Mouse (Mus musculus) thymus, postnatal 14 days (tissue): Measurements from ENCODE around the gene Vps13d.

ENCODE experiments used
- DNase-seq: peaks from one replicate; pipeline ENCODE4 v3.0.0; 2021

Vps13d gene

GRCm38 (mm10) chr4:145073728-145074127 lies 121.1 kb downstream of the Vps13d start:
- no peak for DNase-seq

GRCm38 (mm10) chr4:145071942-145072341 lies 122.9 kb downstream of the Vps13d start:
- no peak for DNase-seq

GRCm38 (mm10) chr4:145067019-145067680 lies 127.7 kb downstream of the Vps13d start:
- no peak for DNase-seq

- DNase-seq = no peak
These were observed 128.3 kb downstream of the Vps13d start for GRCm38 (mm10) chr4:145066336-145067018.

GRCm38 (mm10) chr4:145058749-145059442 lies 135.9 kb downstream of the Vps13d start:
- no peak for DNase-seq

- DNase-seq = no peak
These were observed 138.5 kb downstream of the Vps13d start for GRCm38 (mm10) chr4:145056346-145056745.

GRCm38 (mm10) chr4:145055792-145056191 lies 139.0 kb downstream of the Vps13d start:
- DNase-seq = no peak

GRCm38 (mm10) chr4:145054369-145054768 lies 140.4 kb downstream of the Vps13d start:
- DNase-seq = no peak

- no peak for DNase-seq
These were observed 142.1 kb downstream of the Vps13d start for GRCm38 (mm10) chr4:145052697-145053096.

GRCm38 (mm10) chr4:145052282-145052681 lies 142.5 kb downstream of the Vps13d start:
- no peak for DNase-seq

- no peak for DNase-seq
These were observed 143.4 kb downstream of the Vps13d start for GRCm38 (mm10) chr4:145051209-145051969.

GRCm38 (mm10) chr4:145050518-145051208 lies 144.1 kb downstream of the Vps13d start:
- DNase-seq = peak; percentile 69

- DNase-seq = no peak
These were observed 146.8 kb downstream of the Vps13d start for GRCm38 (mm10) chr4:145047964-145048363.

GRCm38 (mm10) chr4:145046032-145046401 lies 148.8 kb downstream of the Vps13d start:
- no peak for DNase-seq

GRCm38 (mm10) chr4:145045312-145046031 lies 149.3 kb downstream of the Vps13d start:
- DNase-seq = peak; percentile 35

- no peak for DNase-seq
These were observed 153.5 kb downstream of the Vps13d start for GRCm38 (mm10) chr4:145041223-145041870.

- no peak for DNase-seq
These were observed 157.0 kb downstream of the Vps13d start for GRCm38 (mm10) chr4:145037631-145038416.

GRCm38 (mm10) chr4:145037006-145037405 lies 157.8 kb downstream of the Vps13d start:
- DNase-seq = no peak

- no peak for DNase-seq
These were observed 159.4 kb downstream of the Vps13d start for GRCm38 (mm10) chr4:145035450-145035849.

GRCm38 (mm10) chr4:145034506-145035243 lies 160.1 kb downstream of the Vps13d start:
- DNase-seq = no peak
